Mouse (Mus musculus): Measurements from ENCODE around the gene Dclre1a.
A peak's percentile ranks its signal among the peaks of the same experiment; 100 is the strongest.
"Not testable (repeated sequence)": the region's sequence is repeated elsewhere in the genome, so short reads cannot be mapped to it uniquely, and the experiment has no call there.

Gene Dclre1a

GRCm38 (mm10) chr19:56548230-56549032 is 409 bp upstream of the Dclre1a start, which contains the start of gene Nhlrc2:
TSS of gene Nhlrc2 (plus strand) at chr19:56548261.
- peak; percentile 77 to 87 for DNase-seq

- no peak for DNase-seq
Measured at GRCm38 (mm10) chr19:56546031-56546430, 2.0 kb downstream of the Dclre1a start.

GRCm38 (mm10) chr19:56544681-56545388 is 3.2 kb downstream of the Dclre1a start:
- DNase-seq: no peak

DNA sequence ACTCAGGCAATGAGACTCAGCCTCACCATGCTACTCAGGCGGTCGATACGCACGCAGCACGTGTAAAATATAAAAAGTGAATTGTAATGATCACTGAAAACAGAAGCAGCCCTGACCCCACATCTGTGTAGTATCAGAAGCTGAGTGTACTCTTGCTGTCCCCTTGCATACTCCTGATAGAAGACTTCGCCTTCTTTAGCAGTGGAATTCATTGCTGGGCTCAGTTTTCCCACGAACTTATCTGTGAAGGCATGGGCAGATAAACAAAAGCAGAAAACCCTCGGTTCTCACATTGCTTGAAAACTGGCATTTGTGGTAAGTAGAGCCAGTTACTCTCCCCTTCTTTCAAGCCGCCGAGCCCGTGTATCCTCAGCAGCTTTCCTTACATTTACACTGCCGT is 4.7 kb downstream of the Dclre1a start:
- no peak for DNase-seq

- no peak for DNase-seq
Measured at GRCm38 (mm10) chr19:56535765-56536164, 12.3 kb downstream of the Dclre1a start.

- no peak for DNase-seq
Measured at GRCm38 (mm10) chr19:56535064-56535463, 13.0 kb downstream of the Dclre1a start.

- DNase-seq: no peak
Measured at GRCm38 (mm10) chr19:56534337-56534736, 13.7 kb downstream of the Dclre1a start.

DNA sequence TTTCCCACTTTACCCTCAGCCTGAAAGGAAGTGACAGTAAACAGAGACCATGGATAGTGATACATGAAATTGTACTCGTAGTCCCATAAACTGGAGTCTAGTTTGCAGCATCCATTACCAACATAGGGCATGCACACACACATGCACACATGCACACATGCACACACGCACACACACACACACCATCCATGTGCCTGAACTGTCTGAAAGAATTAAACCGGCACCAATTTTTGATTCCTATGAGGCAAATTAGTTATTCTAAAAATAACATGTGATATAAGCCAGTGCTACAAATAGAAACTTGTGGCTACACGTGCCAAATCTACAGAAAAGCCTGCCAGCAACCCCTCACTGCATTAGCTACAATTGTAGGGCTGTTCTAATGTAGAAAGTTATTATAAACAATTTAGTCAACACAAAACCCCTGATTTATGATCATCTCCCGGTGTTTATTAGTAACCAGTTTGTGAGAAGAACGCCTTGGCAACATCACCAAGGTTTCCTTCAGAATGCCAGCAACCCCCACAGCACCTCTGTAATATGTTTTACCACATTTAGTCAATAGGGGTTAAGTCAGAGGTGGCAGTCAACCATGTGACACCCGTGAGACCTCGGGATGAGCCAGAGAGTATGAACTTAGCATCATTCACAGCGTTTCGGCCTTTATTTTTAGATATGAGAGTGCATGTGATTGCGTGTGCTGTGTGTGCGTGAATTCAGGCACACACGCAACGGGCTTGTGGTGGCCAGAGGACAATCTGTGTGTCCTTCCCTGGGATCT is 14.5 kb downstream of the Dclre1a start:
- DNase-seq: no peak

- no peak for DNase-seq
Measured at GRCm38 (mm10) chr19:56531251-56531650, 16.8 kb downstream of the Dclre1a start.

GRCm38 (mm10) chr19:56530529-56530928 is 17.5 kb downstream of the Dclre1a start:
- not testable (repeated sequence) for DNase-seq

DNA sequence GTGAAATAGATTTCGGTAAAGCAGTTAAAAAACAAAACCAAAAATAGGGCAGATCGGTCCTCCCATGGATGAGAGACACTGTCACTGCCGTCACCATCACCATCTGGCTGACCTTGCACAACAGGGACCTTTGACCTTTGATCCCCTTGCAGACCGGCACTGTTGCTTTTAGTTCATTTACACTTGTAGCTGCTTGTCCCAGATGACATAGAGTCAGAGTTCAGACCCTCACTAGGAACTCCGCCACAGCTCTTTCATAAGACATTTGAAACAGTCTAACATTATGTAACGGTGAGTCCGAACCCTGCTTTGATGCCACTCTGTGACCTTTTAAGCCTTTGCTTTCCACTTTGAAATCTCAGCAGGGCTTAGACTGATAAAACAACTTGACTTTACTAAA is 28.6 kb downstream of the Dclre1a start:
- DNase-seq: not testable (repeated sequence)

GRCm38 (mm10) chr19:56513527-56513926 is 34.5 kb downstream of the Dclre1a start:
- DNase-seq: not testable (repeated sequence)

DNA sequence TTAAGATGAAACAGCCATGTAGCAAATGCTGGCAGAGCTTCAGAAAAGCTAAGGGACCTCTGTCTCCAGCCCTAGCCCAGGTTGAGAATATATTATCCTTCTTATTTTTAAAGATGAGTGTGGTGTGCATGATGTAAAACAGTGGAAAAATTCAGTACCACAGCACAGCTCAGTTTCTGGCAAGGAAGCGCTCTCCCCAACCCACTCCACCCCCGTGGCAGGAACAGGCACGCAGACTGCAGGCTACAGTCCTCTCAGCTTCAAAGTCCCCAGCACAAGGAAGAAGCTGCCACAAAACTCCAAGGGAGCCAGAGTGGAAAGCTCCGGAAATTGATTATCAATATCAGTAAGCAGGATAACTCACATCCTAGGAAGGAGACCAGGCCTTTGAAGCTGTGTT is 36.8 kb downstream of the Dclre1a start:
- not testable (repeated sequence) for DNase-seq

- not testable (repeated sequence) for DNase-seq
Measured at GRCm38 (mm10) chr19:56503525-56503924, 44.5 kb downstream of the Dclre1a start.

DNA sequence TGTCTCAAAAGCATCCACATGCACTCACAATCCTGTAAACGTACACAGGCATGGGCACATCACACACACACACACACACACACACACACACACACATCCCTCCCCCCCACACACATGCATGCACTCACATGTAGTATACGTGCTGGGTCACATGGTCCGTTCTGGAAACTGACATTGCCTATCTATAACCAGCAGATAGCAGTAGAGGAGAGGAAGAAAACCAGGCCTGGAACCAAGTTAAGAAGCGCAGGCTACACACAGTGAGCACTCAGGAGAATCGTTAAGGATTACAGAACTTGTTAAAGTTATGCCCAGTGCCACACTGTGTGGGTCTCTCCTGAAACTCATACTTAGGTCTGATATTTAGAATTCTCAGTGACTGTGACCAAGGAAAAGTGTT is 45.0 kb downstream of the Dclre1a start:
- DNase-seq: not testable (repeated sequence)

DNA sequence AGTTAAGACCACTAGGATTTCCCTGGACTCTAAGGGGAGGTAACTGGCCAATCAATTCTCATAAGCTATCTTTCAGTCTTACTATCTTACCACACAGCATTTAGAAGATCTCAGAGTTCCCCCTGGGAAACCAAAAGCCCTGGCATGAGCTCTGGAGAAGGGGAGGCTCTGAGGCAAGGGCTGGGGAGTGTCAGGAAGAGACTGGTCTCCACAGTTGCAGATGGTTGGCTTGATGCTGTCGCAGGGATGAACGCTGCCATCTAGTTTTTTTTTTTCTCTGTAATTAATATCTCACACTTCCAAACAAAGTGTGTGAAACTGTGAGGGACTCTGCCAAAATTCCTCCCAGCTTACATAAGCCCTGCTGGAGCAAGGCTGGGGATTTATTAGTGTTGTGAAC is 53.9 kb downstream of the Dclre1a start:
- DNase-seq: not testable (repeated sequence)

DNA sequence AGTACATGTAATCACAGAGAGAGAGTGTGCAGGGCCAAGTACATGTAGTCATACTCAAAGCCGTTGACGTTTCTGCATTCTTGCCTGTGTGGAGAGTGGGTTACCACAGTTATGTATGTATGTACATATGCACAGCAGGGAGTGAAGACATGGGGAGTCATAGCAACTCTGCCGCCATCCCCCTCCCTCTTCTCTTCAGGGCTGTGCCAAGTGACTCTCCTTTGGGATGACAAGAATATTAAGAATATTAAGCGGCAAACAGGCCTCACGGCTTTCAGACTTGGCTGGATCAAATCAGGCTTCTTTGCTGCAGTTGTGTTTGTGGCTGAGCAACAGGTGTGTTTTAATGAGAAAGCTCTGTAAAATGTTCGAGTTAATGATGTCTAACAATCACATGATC is 58.4 kb downstream of the Dclre1a start:
- DNase-seq: no peak

- no peak for DNase-seq
Measured at GRCm38 (mm10) chr19:56487339-56487738, 60.7 kb downstream of the Dclre1a start.

GRCm38 (mm10) chr19:56486926-56487325 is 61.1 kb downstream of the Dclre1a start:
- no peak for DNase-seq

GRCm38 (mm10) chr19:56485376-56486271 is 62.4 kb downstream of the Dclre1a start:
- no peak for DNase-seq

DNA sequence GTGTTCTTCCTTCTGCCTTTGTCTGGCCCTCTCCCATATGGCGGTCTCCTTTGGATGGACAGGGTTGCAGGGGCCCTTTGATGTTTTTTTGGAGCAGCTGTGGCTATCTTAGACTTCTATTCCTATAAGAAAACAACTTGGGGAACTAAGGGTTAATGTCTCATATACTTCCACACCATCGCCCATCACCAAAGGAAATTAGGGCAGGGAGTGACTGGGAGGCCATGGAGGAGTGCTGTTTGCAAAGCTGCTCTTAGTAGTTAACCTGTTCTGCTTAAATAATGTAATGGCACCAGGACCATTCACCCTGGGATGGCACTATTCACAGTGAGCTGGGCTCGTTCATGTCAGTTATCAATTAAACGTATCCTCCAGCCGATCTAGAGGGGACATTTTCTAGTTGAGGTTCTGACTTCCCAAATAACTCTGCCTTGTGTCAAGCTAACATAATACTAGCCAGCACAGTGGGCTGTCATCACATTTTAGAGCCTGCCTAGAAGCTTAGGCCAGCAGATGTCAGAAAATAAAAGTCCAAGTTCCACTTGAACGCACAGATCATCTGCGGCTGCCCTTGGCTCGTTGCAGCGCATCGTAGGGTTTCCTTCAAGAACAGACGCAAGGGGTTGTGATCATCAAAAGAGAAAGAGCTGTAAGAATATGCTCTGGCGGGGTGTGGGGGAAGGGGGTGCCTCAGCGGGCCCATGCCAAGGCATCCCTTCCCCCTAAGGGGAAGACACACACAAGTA is 63.2 kb downstream of the Dclre1a start:
- no peak for DNase-seq

Data from cerebellum, adult 18-20 months (tissue).